Comparison of ENCODE assay signal across 21 mouse cellular contexts in the genomic region with DNA sequence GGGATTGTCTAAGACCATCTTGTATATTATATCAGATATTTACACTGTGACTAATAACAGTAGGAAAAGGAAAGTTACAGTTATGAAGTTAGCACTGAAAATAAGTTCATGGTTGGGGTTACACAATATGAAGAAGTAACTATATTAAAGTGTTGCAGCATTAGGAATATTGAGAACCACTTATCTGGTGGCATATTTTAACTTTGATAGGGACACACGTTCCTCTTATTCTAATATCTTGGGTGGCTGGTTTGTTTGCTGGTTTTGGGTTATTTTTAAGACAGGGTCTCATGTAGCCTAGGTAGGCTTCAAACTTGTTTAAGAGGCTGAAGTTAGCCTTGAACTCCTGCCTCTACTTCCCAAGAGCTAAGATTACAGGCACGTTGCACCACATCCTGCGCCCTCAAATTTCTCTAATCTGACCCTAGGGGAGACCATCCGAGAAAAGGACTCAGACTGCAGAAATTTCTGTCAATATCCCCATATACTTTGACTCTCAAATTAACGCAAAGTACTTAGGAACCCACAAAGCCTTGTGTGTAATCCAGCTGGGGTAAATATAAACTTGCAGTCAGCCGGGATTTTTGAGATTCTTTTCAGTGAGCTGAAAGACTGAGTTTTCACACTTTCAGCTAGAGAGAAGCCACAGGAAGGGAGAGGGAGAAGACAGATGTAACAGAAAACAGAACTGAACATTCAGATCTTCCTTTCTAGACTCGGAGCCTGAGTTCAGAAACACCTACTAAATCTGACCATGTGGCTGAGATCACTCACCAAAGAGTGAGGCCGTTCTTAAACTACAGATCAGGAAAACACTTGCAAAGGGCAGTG. TPM values are rescaled to one million over a fixed set of nuclear protein-coding genes. Genes with fewer than 3 reads are reported as not detected.
A peak's percentile ranks its signal among the peaks of the same experiment; 100 is the strongest.
DNase-seq lines count a peak whose midpoint lies in the region; ATAC-seq lines count a peak whose summit lies in the region.
"Had no signal": no experiment of that assay in that cellular context is flagged by ENCODE, and none has a peak within 500 bp of the region (broad histone marks: within the 10 kb centered on the region; RNA-seq: fewer than 3 reads in every experiment).

No protein-coding gene starts in this region.

- H3K36me3 ChIP-seq in heart, embryonic 11.5 days (ENCODE audit: control insufficient read depth, insufficient read depth, low read length) = no peaks in the 10 kb centered on the region
- no peaks in the 10 kb centered on the region for H3K36me3 ChIP-seq in lung, embryonic 16.5 days (ENCODE audit: control insufficient read depth, insufficient read depth, low read length)
- H3K36me3 ChIP-seq: lung, embryonic 15.5 days had no signal

- peak overlapping the region; percentile 22; the same call in 1 of the 2 replicates for H3K27ac ChIP-seq in heart, embryonic 11.5 days (ENCODE audit: low read depth, low read length)
- H3K27ac ChIP-seq in lung, embryonic 16.5 days (ENCODE audit: low read length) = no peak overlapping the region
- H3K27ac ChIP-seq: embryonic facial prominence, embryonic 12.5 days; forebrain, embryonic 12.5 days; heart, embryonic 10.5 days; liver, embryonic 13.5 days; lung, embryonic 15.5 days; midbrain, embryonic 13.5 days had no signal

- DNase-seq in heart, adult 8-10 months (ENCODE audit: low spot score) = no peak
- DNase-seq in lung, postnatal 25 days (ENCODE audit: low spot score) = no peak
- no peak for DNase-seq in testis, postnatal 10 days (ENCODE audit: low spot score)
- no peak for DNase-seq in ovary, postnatal 14 days (ENCODE audit: low spot score)
- DNase-seq: cerebellum, adult 18-20 months; cerebellum, postnatal 14 days; heart, postnatal 10 days; kidney, postnatal 4 days; liver, embryonic 13.5 days; thymus, postnatal 25 days had no signal

- no peaks in the 10 kb centered on the region for H3K27me3 ChIP-seq in heart, embryonic 11.5 days (ENCODE audit: control insufficient read depth, insufficient read depth, low read length)
- no peaks in the 10 kb centered on the region for H3K27me3 ChIP-seq in lung, embryonic 16.5 days (ENCODE audit: control insufficient read depth, insufficient read depth, low read depth, low read length)
- H3K27me3 ChIP-seq: embryonic facial prominence, embryonic 12.5 days; forebrain, embryonic 12.5 days; liver, embryonic 13.5 days; lung, embryonic 15.5 days; midbrain, embryonic 13.5 days; Patski had no signal

- H3K4me1 ChIP-seq in heart, embryonic 11.5 days (ENCODE audit: control insufficient read depth, insufficient read depth, low read length) = peaks cover 7% of the 10 kb centered on the region
- peaks cover 2% of the 10 kb centered on the region; the same call in 1 of the 2 replicates for H3K4me1 ChIP-seq in lung, embryonic 16.5 days (replicated peaks; ENCODE audit: control insufficient read depth, insufficient read depth, low read length)
- H3K4me1 ChIP-seq: embryonic facial prominence, embryonic 12.5 days had no signal

- H3K4me3 ChIP-seq in heart, embryonic 11.5 days (ENCODE audit: low read depth, low read length) = no peak overlapping the region
- H3K4me3 ChIP-seq in lung, embryonic 16.5 days (ENCODE audit: low read length) = no peak overlapping the region
- H3K4me3 ChIP-seq: embryonic facial prominence, embryonic 12.5 days; erythroblast, embryonic 14.5 days; forebrain, embryonic 12.5 days; heart, embryonic 10.5 days; liver, embryonic 13.5 days; lung, embryonic 15.5 days; midbrain, embryonic 13.5 days had no signal

- no peaks in the 10 kb centered on the region for H3K9me3 ChIP-seq in heart, embryonic 11.5 days (replicated peaks; ENCODE audit: control insufficient read depth, low read length)
- no peaks in the 10 kb centered on the region for H3K9me3 ChIP-seq in lung, embryonic 16.5 days (ENCODE audit: control insufficient read depth, low read length)
- H3K9me3 ChIP-seq: embryonic facial prominence, embryonic 12.5 days; forebrain, embryonic 12.5 days; heart, embryonic 10.5 days; liver, embryonic 13.5 days; lung, embryonic 15.5 days; midbrain, embryonic 13.5 days had no signal

- H3K9ac ChIP-seq in heart, embryonic 11.5 days (ENCODE audit: low read depth, low read length) = no peak overlapping the region
- peak overlapping the region; percentile 30; the same call in 1 of the 2 replicates for H3K9ac ChIP-seq in lung, embryonic 16.5 days (ENCODE audit: low read length)
- H3K9ac ChIP-seq: embryonic facial prominence, embryonic 12.5 days; forebrain, embryonic 12.5 days; liver, embryonic 13.5 days; lung, embryonic 15.5 days; midbrain, embryonic 13.5 days had no signal

- ATAC-seq in heart, embryonic 11.5 days (replicated peaks; ENCODE audit: insufficient number of reproducible peaks, low FRiP score, low TSS enrichment) = no peak
- no peak for ATAC-seq in lung, embryonic 16.5 days (ENCODE audit: low read depth)
- peak; percentile 53 for ATAC-seq in granulocyte monocyte progenitor cell, adult 5-6 weeks (replicated peaks; ENCODE audit: poor library complexity, severe bottlenecking)
- ATAC-seq: CD4-positive, CD25-positive, alpha-beta regulatory T cell, adult 4 months; midbrain, embryonic 13.5 days; Patski had no signal

- H3K4me2 ChIP-seq in heart, embryonic 11.5 days = no peak overlapping the region
- no peak overlapping the region for H3K4me2 ChIP-seq in lung, embryonic 16.5 days (ENCODE audit: low read depth, low read length)
- H3K4me2 ChIP-seq: embryonic facial prominence, embryonic 12.5 days; forebrain, embryonic 12.5 days; liver, embryonic 13.5 days; lung, embryonic 15.5 days; midbrain, embryonic 13.5 days had no signal

- WGBS in heart, embryonic 11.5 days (ENCODE audit: insufficient replicate concordance) = 59% methylated on average over 8 of the region's 8 CpGs
- WGBS in lung, embryonic 16.5 days = 44% methylated on average over 8 of the region's 8 CpGs

RNA-seq across cellular contexts. Expression of a gene that starts 15.1 kb away (rescaled TPM):
- polyA plus RNA-seq in heart, embryonic 11.5 days (2014; fragmentation: Nextera tagmentation; extraction: Ambion mirVana) = 8.6 and 9.2 TPM in 2 replicates
- 10 to 100 TPM in 2 of 4 experiments, 1 to 10 TPM in 2; 7.5 to 12.5 (median 9.4) TPM for total RNA-seq in heart, adult 8-10 months (2022)
- 3.5 and 4.0 TPM in 2 replicates for polyA plus RNA-seq in lung, embryonic 16.5 days (2015; fragmentation: Nextera tagmentation; extraction: Ambion mirVana)
- total RNA-seq in granulocyte monocyte progenitor cell, adult 5-6 weeks (2014; fragmentation: Nextera tagmentation) = 13.9 and 19.5 TPM in 2 replicates
- 5.9 and 7.5 TPM in 2 replicates for total RNA-seq in granulocyte monocyte progenitor cell, adult 5-6 weeks (2017)
- polyA plus RNA-seq: erythroblast, embryonic 14.5 days had no signal

RNA-seq across cellular contexts. Expression of a gene that starts 36.2 kb away (rescaled TPM):
- polyA plus RNA-seq in heart, embryonic 11.5 days (2014; fragmentation: Nextera tagmentation; extraction: Ambion mirVana) = 60.6 and 68.3 TPM in 2 replicates
- 10 to 100 TPM; 28.2 to 36.0 (median 32.7) TPM for total RNA-seq in heart, adult 8-10 months (2022)
- 41.3 and 43.2 TPM in 2 replicates for polyA plus RNA-seq in lung, embryonic 16.5 days (2015; fragmentation: Nextera tagmentation; extraction: Ambion mirVana)
- total RNA-seq in granulocyte monocyte progenitor cell, adult 5-6 weeks (2014; fragmentation: Nextera tagmentation) = 49.9 and 62.5 TPM in 2 replicates
- total RNA-seq in granulocyte monocyte progenitor cell, adult 5-6 weeks (2017) = 45.8 and 46.4 TPM in 2 replicates
